Mouse (Mus musculus) ES-CJ7 (cell line): Measurements from ENCODE around the gene Bean1.

Source experiments
- DNase-seq: peaks from one replicate; pipeline ENCODE4 v3.0.0; 2011; ENCODE audit warnings: low read depth, low spot score

The Bean1 gene

GRCm38 (mm10) chr8:104171050-104171620 is 893 bp downstream of the Bean1 start:
- no peak for DNase-seq

DNA sequence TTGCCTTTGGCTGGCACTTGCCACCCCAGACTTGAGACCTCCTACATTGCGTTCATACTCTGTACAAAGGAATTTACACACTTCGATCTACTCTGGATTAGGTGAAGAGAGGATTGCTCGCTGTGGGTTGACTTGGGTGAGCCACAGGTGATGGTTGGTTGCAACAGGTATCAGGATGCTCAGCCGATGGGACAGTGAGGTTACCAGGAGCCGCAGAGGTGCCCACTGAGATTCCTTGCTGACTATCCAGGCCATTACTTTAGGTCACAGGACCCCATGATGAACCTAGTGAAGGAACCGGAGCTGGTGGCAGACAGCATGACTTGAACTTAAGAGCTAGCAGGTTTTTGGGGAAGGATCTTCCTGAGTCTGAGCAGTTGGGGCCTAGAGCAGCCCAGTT is 2.2 kb downstream of the Bean1 start:
- DNase-seq: no peak

GRCm38 (mm10) chr8:104175848-104176527 is 5.7 kb downstream of the Bean1 start:
- no peak for DNase-seq

- no peak for DNase-seq
Observed at GRCm38 (mm10) chr8:104177054-104177453, 6.8 kb downstream of the Bean1 start.

GRCm38 (mm10) chr8:104184905-104185304 is 14.7 kb downstream of the Bean1 start:
- no peak for DNase-seq

GRCm38 (mm10) chr8:104186827-104187226 is 16.6 kb downstream of the Bean1 start:
- DNase-seq: no peak

DNA sequence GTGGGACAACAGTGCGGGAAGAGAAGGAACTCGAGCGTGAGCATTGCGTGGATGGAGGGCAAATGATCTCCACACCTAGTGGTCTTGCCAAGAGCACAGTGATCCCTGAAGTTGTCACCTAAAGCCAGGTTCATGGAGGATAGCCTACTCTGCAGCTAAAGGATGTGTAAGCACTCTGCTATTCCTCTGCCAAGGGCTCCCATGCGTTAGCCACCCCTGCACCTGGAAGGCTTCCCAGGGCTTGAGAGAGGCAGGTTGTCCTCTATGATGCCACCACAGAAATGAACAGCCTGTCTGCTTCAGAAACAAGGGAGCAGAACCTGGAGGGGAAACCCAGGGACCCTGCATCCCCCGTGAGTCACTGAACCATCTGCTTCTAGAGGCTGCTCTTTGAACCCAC is 17.4 kb downstream of the Bean1 start:
- DNase-seq: no peak

DNA sequence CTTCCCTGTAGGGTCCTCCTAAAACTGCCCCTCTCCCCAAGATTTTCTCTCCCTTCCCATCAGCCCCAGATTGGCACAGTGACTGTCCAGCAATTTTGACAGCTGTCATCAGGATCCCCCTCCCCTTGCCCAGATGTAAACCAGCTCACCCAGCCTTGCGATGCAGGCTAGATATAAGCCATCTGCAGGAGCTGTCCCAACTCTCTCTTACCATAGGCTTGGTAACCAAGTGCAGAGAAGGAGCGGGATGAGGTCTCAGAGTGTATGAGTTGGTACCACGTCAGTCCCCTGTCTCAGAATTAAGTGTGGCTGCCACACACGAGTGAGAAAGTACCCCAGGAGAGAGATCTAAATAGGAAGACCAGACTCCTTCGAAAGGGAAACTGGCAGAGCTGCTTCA is 18.2 kb downstream of the Bean1 start:
- DNase-seq: no peak

- DNase-seq: no peak
Observed at GRCm38 (mm10) chr8:104190777-104191468, 20.7 kb downstream of the Bean1 start.

DNA sequence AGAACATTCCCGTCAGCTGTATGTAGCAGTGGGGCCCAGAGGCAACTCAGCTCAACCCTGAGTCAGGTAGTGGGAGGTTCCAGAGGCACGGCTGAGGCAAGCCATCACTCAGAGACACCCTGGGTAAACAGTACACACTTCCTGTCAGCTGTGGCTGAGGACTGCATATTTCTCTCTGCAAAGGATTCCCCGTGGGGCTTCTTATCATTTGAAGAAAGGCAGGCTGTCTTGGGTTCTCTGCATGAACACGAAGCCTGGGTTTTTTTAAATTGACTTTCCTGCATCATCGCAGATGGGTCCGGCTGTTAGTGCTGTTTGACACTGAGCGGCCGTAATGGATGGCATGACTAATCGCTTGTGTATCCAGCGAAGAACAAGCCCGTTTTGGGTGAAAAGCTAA is 21.3 kb downstream of the Bean1 start:
- DNase-seq: no peak

- DNase-seq: no peak
Observed at GRCm38 (mm10) chr8:104199802-104200201, 29.6 kb downstream of the Bean1 start.

- DNase-seq: no peak
Observed at GRCm38 (mm10) chr8:104201622-104202021, 31.4 kb downstream of the Bean1 start.

DNA sequence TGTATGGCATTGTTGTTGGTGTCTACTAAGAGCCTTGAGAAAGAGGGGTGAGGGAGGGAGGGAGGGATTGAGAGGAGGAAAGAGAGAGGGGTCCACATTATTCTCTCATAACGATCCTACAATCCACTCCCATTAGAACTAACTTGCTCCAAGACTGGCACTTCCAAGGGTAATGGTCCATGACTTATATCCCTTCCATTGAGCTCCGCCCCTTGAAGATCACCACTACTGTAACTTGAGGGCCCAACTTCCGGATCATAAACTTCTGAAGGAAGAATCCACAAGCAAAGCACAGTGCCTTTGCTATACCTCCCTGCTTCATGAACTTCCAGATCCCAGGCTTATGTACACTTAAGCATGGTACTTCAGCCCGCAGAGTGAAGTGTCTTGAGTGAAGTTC is 32.1 kb downstream of the Bean1 start:
- no peak for DNase-seq

DNA sequence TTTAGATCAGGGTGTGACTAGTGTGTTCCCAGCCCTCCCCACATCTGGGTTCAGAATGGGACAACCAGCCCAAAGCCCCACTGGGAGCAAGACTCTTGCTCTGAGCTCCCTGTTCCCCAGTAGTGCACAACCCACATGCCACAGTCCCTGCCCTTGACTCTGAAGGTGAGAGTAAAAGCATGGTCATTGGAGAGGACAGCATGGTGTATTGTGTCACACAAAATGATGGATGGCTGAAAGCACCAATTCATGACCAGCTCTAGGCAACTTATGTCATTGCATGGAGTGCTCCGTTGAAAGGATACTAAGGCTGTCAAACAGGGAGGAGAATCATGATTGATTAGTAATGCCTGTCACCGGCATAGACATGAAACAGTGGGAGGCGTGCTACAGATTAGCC is 35.0 kb downstream of the Bean1 start:
- DNase-seq: no peak

DNA sequence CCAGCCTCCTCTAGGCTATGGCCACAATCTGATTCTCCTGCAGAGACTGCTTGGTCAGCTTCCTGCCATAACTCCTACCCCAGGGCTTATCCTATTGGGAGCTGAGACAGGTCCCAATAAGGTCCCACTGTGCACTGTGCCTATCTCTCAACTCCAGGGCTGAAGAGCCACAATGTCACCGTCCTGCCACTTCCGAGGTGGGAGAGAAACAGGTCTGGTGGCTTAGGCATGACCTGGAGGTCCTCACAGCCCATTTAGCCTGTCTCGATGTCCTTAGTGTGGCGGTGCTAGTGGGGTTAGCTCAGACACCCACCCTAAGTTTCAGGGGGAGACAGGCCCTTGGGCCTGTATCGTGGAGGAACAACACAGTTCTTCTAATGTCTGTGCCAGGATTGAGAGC is 47.4 kb downstream of the Bean1 start:
- DNase-seq: no peak

- DNase-seq: peak; percentile 85
Observed at GRCm38 (mm10) chr8:104219079-104219478, 48.8 kb downstream of the Bean1 start.

GRCm38 (mm10) chr8:104219806-104220205 is 49.6 kb downstream of the Bean1 start:
- DNase-seq: peak; percentile 87

DNA sequence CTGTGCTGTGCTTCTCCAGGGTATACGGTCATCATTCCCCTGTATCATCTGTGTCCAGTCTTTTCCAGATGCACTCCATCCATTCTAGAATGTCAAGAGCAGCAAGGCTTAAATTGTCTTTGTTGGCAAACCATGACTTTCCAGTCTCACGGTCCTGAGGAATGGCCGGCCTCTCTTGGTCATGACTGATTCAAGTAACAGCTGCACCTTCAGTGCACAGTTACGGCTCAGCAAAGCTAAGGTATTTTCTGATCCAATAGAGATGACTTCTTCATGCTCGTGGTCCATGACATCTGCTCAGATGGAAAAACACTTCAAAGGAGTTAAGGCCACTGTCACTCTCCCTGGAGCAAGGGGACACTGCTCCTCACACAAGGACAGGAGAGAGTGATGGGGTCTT is 56.8 kb downstream of the Bean1 start:
- DNase-seq: no peak

DNA sequence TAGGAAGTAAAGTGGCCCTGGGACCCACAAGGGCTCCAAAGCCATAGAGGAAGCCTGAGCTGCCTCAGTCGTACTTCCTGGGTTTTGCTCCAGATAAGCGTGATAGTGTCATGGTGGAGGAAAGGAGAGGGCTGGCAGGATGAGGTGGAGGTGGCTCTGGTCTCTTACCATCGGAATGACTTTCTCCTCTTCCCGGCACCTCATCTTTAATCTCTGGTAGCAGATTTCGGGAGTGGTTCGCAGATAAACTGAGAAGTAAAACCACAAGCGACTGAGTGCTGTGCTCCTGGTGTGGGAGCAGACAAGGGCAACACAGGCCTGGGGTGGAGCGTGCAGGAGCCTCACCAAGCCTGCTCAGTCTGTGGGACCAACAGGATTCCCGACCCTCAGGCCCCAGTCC is 60.1 kb downstream of the Bean1 start:
- no peak for DNase-seq

DNA sequence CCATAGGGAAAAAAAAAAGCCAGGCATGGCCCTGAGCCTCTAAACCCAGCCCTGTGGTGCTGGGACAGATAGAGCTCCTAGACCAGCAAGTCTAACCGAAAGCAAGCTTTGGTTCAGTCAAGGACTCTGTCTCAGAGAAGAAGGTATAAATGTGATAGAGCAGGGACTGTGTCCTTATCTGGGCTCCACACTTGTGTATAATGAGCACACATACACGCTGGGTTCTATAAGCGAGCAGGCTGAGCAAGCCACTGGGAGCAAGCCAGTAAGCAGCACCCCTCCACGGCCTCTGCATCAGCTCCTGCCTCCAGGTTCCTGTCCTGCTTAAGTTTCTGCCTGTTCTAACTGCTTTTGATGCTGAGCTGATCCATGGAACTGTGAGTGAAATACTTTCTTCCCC is 61.8 kb downstream of the Bean1 start:
- DNase-seq: no peak

- no peak for DNase-seq
Observed at GRCm38 (mm10) chr8:104232919-104233318, 62.7 kb downstream of the Bean1 start.

- DNase-seq: peak; percentile 61
Observed at GRCm38 (mm10) chr8:104234573-104234972, 64.3 kb downstream of the Bean1 start.

GRCm38 (mm10) chr8:104239418-104239861 is 69.2 kb downstream of the Bean1 start:
- no peak for DNase-seq
